Mouse (Mus musculus) gastrocnemius, postnatal 14 days (tissue): Measurements from ENCODE around the gene Adss. TPM values are rescaled to one million over a fixed set of nuclear protein-coding genes. Genes with fewer than 3 reads are reported as not detected.
A peak's percentile ranks its signal among the peaks of the same experiment; 100 is the strongest.
"Not testable (repeated sequence)": the region's sequence is repeated elsewhere in the genome, so short reads cannot be mapped to it uniquely, and the experiment has no call there.

ENCODE experiments used
- DNase-seq: peaks from one replicate; pipeline ENCODE4 v3.0.0; 2021; ENCODE audit warnings: mixed read lengths
- intact Hi-C: fragments of 180-260 bp; cut with DNase I; formaldehyde crosslinking; loops from one replicate; pipeline ENCODE4 v1.15.1; 2025; ENCODE audit warnings: low total_unique reads
- long read RNA-seq, 2 experiments: library from polyadenylated mRNA; stranded (forward); transcript quantifications; one replicate each; pipeline ENCODE4 v2.0.0; 2021
- total RNA-seq, 2 experiments: library from RNA; stranded (reverse); gene quantifications; 2 replicates each; pipeline ENCODE4 v1.2.3; 2021

Gene Adss
- 10 to 100 TPM; 10.4 to 10.6 TPM for total RNA-seq
- long read RNA-seq, experiment 1, transcript Adss-201 (13 exons, 2,771 nt), result major isoform, 13 of 18 reads
- long read RNA-seq, experiment 1, partial matches to known transcripts, result 0 of 18 reads
- long read RNA-seq, experiment 1, other reads (novel, unspliced or antisense), result 5 of 18 reads
- long read RNA-seq, experiment 2, transcript Adss-201 (13 exons, 2,771 nt), result major isoform, 10 of 19 reads
- long read RNA-seq, experiment 2, partial matches to known transcripts, result 1 of 19 reads
- long read RNA-seq, experiment 2, other reads (novel, unspliced or antisense), result 8 of 19 reads

DNA sequence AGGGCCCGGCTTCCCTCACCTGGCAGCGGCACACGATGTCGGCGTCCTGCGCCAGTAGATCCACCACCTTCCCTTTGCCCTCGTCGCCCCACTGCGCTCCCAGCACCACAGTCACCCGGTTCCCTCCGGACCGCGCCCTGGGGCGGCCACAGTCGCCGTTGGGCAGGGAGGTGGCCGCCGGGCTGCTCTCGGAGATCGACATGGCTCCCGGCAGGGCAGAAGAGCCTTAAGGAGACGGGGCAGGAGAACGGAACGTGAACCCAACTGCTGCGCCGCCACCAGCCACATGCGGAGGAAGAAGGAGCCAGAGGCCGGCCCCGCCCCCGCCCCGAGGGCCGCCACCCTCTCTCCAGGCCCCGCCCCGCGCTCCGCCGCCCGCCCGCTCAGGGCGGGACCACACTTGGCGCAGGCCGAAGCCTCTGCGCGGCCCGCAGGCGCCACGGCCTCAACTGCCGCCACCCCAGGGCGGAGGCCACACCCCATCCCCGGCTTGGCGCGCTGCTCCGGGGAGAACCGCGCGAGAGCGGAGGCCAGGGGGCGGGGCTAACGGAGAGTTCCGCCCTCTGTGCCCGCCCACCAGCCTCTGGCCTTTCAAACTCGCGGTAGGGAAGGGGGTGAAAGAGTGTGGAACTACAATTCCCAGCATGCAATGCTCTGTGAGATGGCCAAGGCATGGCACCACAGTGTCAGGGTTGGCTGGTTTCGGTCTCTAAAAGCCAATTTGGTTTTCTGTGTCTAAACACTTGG, at the start of gene Adss:
Gene Adss (minus strand): TSS at position 319 of the 747 bp plus-strand sequence.
- DNase-seq, result peak; percentile 99
- intact Hi-C loops, result no loop called here

DNA sequence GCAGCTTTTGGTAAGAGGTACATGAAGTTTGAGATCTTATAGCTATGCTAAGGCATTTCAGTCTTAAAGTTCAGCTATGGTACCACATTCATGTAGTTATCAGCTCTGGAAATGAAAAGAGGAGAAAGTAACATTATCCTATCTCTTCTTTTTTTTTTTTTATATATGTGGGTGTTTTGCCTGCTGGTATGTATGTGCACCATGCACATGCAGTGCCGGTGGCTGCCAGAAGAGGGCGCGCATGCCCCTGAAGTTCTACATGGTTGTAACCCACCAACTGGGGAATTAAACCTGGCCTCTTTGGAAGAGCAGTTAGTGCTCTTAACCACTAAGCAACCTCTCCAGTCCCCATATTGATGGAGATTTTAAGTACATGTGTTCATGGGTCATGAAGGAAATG, 49.5 kb upstream of the Adss start:
- DNase-seq, intact Hi-C loops: not testable (repeated sequence)

DNA sequence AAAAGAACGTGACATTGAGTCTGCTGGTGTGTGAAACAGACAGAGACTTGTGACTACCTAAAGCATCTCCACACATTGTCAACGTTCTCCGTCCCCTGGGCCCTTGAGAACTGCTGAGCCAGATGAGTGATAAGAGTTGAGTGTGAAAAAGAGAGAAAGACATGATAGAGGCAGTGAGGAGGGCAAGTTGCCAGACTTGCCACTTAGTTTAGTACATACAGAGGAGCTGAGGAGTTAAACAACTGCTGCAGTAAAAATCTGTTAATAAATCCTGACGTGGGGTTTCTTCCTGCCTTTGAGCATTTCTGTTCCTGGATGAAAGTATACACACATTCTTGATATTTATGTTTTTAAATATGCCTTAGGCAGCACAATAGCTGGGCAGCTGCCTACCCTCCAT, 31.5 kb upstream of the Adss start:
- intact Hi-C loops, DNase-seq: not testable (repeated sequence)

DNA sequence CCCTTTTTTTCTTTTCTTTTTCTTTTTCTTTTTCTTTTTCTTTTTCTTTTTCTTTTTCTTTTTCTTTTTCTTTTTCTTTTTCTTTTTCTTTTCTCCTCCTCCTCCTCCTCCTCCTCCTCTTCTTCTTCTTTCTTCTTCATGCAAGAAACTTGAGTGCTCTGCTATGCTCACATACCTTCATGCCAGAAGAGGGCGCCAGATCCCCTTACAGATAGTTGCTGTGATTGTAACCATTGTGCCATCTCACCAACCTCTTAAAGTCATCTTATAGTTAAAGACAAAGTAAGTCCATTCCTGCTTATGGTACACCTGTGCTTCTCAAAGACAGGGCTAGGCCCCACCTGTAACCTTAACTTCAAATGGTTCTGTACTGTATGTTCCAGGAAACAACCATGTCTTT, 10.5 kb upstream of the Adss start:
- intact Hi-C loops, result loop anchor here (5.0 kb wide), 1 partner anchor 186 kb away; no protein-coding TSS in a partner anchor
- not testable (repeated sequence) for DNase-seq

DNA sequence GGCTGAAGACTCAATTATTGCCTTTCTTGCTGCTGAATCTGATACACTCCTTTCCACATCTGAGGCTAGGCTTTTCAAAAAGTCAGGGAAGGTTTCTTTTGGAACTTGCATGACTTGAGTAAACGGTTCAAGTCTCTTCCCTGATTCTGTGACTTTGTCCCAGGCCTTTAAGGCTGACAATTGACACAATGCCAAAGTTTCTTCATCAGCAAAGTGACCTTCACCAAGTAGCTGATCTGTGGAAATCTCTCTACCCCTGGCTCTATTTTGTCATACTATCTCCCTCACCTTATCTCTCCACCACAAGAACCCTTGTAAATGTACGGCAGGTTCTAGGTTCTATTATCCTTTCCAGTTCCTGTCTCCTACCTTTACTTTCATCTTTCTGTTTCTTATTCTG, 7.2 kb upstream of the Adss start:
- intact Hi-C loops, result no loop called here
- DNase-seq, result no peak

GRCm38 (mm10) chr1:177797151-177797755, 942 bp upstream of the Adss start:
- DNase-seq, result no peak
- intact Hi-C loops, result no loop called here

GRCm38 (mm10) chr1:177795421-177796192, 704 bp downstream of the Adss start:
- DNase-seq, result peak; percentile 49
- intact Hi-C loops, result no loop called here

DNA sequence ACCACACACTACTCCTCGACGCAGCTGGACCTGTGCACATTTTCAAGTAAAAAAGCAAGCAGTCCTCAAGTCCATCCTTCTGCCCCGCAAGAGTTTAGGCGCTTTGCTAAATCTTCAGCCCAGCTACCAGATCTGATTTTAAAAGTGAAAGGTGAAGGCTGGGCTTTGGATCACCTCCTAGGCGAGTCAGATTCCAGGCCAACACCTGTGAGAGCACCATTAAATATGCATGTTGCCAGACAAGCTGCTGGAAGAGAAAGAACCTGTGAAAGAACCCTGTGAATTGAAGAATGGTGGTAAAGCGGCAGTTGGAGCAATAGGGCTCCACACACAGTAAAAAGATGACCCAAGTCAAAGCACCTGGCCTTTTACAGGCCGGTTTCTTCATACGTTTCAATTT, 1.4 kb downstream of the Adss start:
- intact Hi-C loops, result no loop called here
- DNase-seq, result no peak

DNA sequence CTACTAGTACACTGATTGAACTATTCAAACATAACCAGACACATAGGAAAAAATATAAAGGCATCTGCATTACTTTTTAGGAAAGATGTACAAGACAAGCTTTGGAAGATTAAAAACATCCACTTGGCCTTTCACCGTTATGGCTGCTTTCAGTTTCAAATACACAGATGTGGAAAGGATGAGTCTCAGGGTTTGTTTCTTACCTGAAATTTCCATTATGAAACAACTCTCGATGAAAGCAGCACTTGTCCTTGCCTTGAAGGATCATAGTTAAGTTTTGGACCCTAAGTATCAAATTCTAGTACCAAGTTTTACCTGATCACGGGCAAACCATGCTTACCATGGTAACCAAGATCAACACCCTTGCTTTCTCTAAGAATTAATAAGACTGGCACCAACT, 3.5 kb downstream of the Adss start:
- intact Hi-C loops, result no loop called here
- DNase-seq, result no peak

DNA sequence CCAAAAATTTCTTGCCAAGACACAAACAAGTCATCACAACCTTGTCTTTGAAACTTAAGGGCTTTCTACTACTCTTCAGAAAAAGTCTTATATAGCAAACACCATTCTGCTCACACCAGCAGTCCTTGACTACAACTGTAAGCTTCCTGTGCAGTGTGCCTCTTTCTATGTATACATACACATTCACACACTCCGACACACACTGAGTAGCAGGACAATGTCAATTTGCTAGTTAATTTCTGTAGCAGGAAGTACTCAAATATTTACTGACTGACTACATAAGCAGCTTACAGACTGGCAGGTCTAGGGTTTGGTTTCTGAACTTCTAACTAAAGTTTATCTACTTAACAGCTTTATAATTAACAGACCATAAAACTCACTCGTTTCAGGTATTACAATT, 18.9 kb downstream of the Adss start:
- no peak for DNase-seq

DNA sequence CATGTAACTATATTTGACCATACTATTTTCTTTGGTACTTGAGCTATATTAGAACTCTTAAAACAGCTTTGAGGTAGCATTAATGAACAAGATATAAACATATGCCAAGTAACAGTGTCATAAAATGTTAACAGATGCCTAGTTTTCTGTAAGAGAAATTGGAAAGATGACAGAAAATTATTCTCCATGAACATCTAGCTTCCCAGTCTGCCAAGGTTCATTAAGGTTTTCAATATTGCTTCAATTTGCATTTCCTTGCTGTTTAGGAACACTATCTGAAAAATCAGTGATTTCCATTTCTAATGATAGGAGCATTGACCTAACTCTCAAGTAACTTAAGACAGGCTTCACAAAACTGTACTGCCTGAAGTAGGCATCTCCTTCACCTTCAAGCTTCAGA, 27.4 kb downstream of the Adss start:
- no peak for DNase-seq

More for the DNA sequence above, 18.9 kb downstream of the Adss start:
- intact Hi-C loops, result no loop called here

DNA sequence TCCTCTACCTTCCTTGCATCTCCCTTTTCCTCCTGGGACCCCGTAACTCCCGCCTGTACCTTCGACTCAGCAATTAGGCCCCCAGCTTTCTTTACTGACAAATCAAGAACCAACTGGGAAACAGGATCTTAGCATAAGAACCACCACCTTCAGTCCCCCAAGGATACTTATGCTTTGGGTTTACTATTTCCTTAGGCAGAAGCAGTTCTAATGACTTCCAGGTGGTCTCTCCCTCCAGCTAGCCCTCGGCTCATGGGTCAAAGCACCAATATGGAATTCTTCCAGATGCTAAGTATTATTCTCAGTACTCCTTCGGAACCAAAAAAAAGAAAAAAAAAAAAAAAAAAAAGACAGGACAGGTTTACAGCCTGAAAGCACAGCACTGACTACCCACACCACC, 39.1 kb downstream of the Adss start:
- DNase-seq, result no peak
- intact Hi-C loops, result no loop called here

More for the DNA sequence above, 27.4 kb downstream of the Adss start:
- intact Hi-C loops, result no loop called here

DNA sequence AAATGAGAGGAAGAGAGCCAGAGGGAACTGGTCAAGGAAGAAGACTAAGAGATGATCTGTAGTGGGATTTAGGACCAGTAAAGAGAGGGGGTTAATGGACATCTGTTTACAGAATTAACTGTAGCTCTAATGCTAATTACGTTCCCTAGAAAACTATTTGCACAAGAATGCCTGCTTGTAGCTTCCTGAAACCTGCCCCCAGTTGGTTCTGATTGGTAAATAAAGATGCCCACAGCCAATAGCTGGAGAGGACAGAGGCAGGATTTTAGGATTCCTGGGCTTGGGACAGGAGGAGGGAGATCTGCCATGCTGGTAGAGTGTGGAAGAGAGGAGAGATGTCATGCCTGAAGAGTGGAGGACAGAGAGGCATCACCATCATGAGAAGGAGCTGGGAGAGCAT, 42.8 kb downstream of the Adss start:
- no peak for DNase-seq
- intact Hi-C loops, result no loop called here

- intact Hi-C loops, result no loop called here
- no peak for DNase-seq
These were observed 48.3 kb downstream of the Adss start for GRCm38 (mm10) chr1:177747869-177748540.

- no peak for DNase-seq
- intact Hi-C loops, result no loop called here
These were observed 51.6 kb downstream of the Adss start for GRCm38 (mm10) chr1:177744521-177745325.

GRCm38 (mm10) chr1:177742119-177742518, 54.2 kb downstream of the Adss start:
- intact Hi-C loops, result no loop called here
- no peak for DNase-seq

GRCm38 (mm10) chr1:177740707-177741106, 55.6 kb downstream of the Adss start:
- intact Hi-C loops, result no loop called here
- DNase-seq, result no peak

GRCm38 (mm10) chr1:177737505-177738105, 58.7 kb downstream of the Adss start:
- intact Hi-C loops, result no loop called here
- no peak for DNase-seq
